Mouse (Mus musculus): ENCODE data around the gene Msrb1.

DNA sequence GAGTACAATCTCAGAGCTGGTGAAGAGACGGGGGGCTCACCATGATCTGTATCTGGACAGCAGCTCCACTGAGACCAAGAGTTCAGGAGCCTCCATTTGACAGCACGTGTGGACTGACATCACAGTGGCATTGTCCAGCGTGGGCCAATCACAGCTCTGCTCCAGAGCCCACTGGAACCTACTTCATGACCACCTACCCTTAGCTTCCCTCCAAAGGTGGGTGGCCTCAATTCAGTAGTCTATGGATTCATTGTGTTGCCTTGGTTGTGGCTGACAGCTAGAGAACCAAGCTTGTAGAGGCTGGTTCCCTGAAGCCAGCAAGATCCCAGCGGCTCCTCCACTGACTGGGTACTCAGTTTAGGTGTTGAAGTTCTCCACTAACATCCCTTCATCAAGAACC, 18.5 kb upstream of the Msrb1 start, which contains the start of the genes Rnf151 and Rps2:
- no peak for TF ChIP-seq POLR2A (IDR thresholded peaks at IDR 0.05; ENCODE audit: low read depth, low read length)
- no peak for TF ChIP-seq CTCF (IDR thresholded peaks at IDR 0.05; ENCODE audit: extremely low read depth, insufficient read length, insufficient replicate concordance, low read depth, low read length)

All from small intestine, adult 2 months (tissue).